Mouse (Mus musculus): ENCODE results near the gene Gpr37l1.

GRCm38 (mm10) chr1:135171202-135171601 lies 3.7 kb upstream of the Gpr37l1 start:
- TF ChIP-seq POLR2A (IDR thresholded peaks at IDR 0.05; ENCODE audit: borderline replicate concordance, extremely low read depth, insufficient read depth, insufficient read length, poor library complexity, severe bottlenecking) (no peak), CTCF (IDR thresholded peaks at IDR 0.05; ENCODE audit: borderline replicate concordance, extremely low read depth, insufficient read depth, insufficient read length) (no peak)

All from brain, embryonic 14.5 days (tissue).